Mouse (Mus musculus): ENCODE results near the gene Sart1.
"Not testable (repeated sequence)": the region's sequence is repeated elsewhere in the genome, so short reads cannot be mapped to it uniquely, and the experiment has no call there.

DNA sequence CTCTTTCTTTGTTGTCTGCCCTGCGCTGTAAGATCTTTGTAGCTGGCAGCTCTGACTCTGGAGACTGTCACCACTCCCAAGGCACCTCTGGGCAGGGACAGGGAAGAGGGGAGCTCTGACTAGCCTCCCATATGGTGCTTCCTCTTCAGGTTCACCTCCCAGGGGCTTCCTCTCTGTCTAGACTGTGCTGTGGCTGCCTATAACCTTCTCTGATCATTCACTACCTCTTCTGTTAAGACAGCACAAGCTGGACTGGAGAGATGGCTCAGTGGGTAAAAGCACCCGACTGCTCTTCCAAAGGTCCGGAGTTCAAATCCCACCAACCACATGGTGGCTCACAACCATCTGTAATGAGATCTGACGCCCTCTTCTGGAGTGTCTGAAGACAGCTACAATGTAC is 12.6 kb upstream of the Sart1 start:
- TF ChIP-seq GATA1, TAL1 (IDR thresholded peaks at IDR 0.05; ENCODE audit: low read length): not testable (repeated sequence)
